Mouse (Mus musculus) cerebellum, postnatal 36 days (tissue): Measurements from ENCODE around the gene Agtpbp1.

ENCODE experiments used
- DNase-seq, 2 experiments: peaks; one replicate each; pipeline ENCODE4 v3.0.0; 2021 to 2022; ENCODE audit warnings: mixed read lengths in 2 of 2

The Agtpbp1 gene

GRCm38 (mm10) chr13:59416530-59417230, 168.3 kb downstream of the Agtpbp1 start:
- DNase-seq = no peak

- no peak for DNase-seq
Measured at GRCm38 (mm10) chr13:59413885-59414284, 171.1 kb downstream of the Agtpbp1 start.

GRCm38 (mm10) chr13:59412672-59413071, 172.4 kb downstream of the Agtpbp1 start:
- DNase-seq = no peak

GRCm38 (mm10) chr13:59407182-59407581, 177.8 kb downstream of the Agtpbp1 start:
- DNase-seq = no peak

- DNase-seq = no peak
Measured at GRCm38 (mm10) chr13:59402026-59402775, 182.8 kb downstream of the Agtpbp1 start.

GRCm38 (mm10) chr13:59397571-59397970, 187.5 kb downstream of the Agtpbp1 start:
- DNase-seq = peak; percentile 43 to 51
